Mouse (Mus musculus): ENCODE measurements around the gene Creld2.

The Creld2 gene

GRCm38 (mm10) chr15:88828800-88829705 lies 9.6 kb downstream of the Creld2 start:
- peak; percentile 69 for DNase-seq (ENCODE audit: inconsistent ontology term)

GRCm38 (mm10) chr15:88829791-88830440 lies 10.5 kb downstream of the Creld2 start:
- DNase-seq (ENCODE audit: inconsistent ontology term): no peak

- DNase-seq (ENCODE audit: inconsistent ontology term): no peak
Observed at GRCm38 (mm10) chr15:88830696-88831095, 11.2 kb downstream of the Creld2 start.

- DNase-seq (ENCODE audit: inconsistent ontology term): no peak
Observed at GRCm38 (mm10) chr15:88831482-88831881, 12.0 kb downstream of the Creld2 start.

- no peak for DNase-seq (ENCODE audit: inconsistent ontology term)
Observed at GRCm38 (mm10) chr15:88832536-88832935, 13.1 kb downstream of the Creld2 start.

GRCm38 (mm10) chr15:88836031-88836430 lies 16.6 kb downstream of the Creld2 start:
- DNase-seq (ENCODE audit: inconsistent ontology term): no peak

GRCm38 (mm10) chr15:88836571-88836970 lies 17.1 kb downstream of the Creld2 start:
- DNase-seq (ENCODE audit: inconsistent ontology term): no peak

- peak; percentile 78 for DNase-seq (ENCODE audit: inconsistent ontology term)
Observed at GRCm38 (mm10) chr15:88837199-88837932, 17.9 kb downstream of the Creld2 start.

GRCm38 (mm10) chr15:88837977-88838376 lies 18.5 kb downstream of the Creld2 start:
- no peak for DNase-seq (ENCODE audit: inconsistent ontology term)

GRCm38 (mm10) chr15:88839271-88839670 lies 19.8 kb downstream of the Creld2 start:
- peak; percentile 60 for DNase-seq (ENCODE audit: inconsistent ontology term)

GRCm38 (mm10) chr15:88840126-88840525 lies 20.7 kb downstream of the Creld2 start:
- no peak for DNase-seq (ENCODE audit: inconsistent ontology term)

GRCm38 (mm10) chr15:88841160-88841559 lies 21.7 kb downstream of the Creld2 start:
- DNase-seq (ENCODE audit: inconsistent ontology term): no peak

GRCm38 (mm10) chr15:88841580-88842299 lies 22.3 kb downstream of the Creld2 start:
- DNase-seq (ENCODE audit: inconsistent ontology term): no peak

GRCm38 (mm10) chr15:88842300-88842673 lies 22.8 kb downstream of the Creld2 start:
- no peak for DNase-seq (ENCODE audit: inconsistent ontology term)

- DNase-seq (ENCODE audit: inconsistent ontology term): peak; percentile 67
Observed at GRCm38 (mm10) chr15:88843486-88844097, 24.1 kb downstream of the Creld2 start.

GRCm38 (mm10) chr15:88844966-88845365 lies 25.5 kb downstream of the Creld2 start:
- no peak for DNase-seq (ENCODE audit: inconsistent ontology term)

- DNase-seq (ENCODE audit: inconsistent ontology term): no peak
Observed at GRCm38 (mm10) chr15:88848661-88849060, 29.2 kb downstream of the Creld2 start.

- no peak for DNase-seq (ENCODE audit: inconsistent ontology term)
Observed at GRCm38 (mm10) chr15:88849621-88850020, 30.2 kb downstream of the Creld2 start.

- peak; percentile 84 for DNase-seq (ENCODE audit: inconsistent ontology term)
Observed at GRCm38 (mm10) chr15:88850146-88850826, 30.8 kb downstream of the Creld2 start.

- DNase-seq (ENCODE audit: inconsistent ontology term): peak; percentile 41
Observed at GRCm38 (mm10) chr15:88851076-88851475, 31.6 kb downstream of the Creld2 start.

Data from Muller cell, postnatal 12 days (primary cell).